Mouse (Mus musculus) lung, embryonic 16.5 days (tissue): Measurements from ENCODE around the gene Gjb5. TPM values are rescaled to one million over a fixed set of nuclear protein-coding genes. Genes with fewer than 3 reads are reported as not detected.

Source experiments
- polyA plus RNA-seq: library from polyadenylated mRNA; unstranded; fragments of >200 nt; fragmentation: Nextera tagmentation; extraction: Ambion mirVana; gene quantifications from 2 replicates; pipeline ENCODE4 v1.2.1, GENCODE M21; 2015

The Gjb5 gene
- polyA plus RNA-seq, 1 experiment from 2014 or later: 0.79 TPM

Other genes starting within 250 kb of the Gjb5 start
- gene Tmem35b, start 234.5 kb downstream of the Gjb5 start, polyA plus RNA-seq: 21.0 and 22.7 TPM in 2 replicates
- 0.38 and 0.41 TPM in 2 replicates for gene Dlgap3, start 189.0 kb downstream of the Gjb5 start, polyA plus RNA-seq
- gene Smim12, start 114.4 kb downstream of the Gjb5 start, polyA plus RNA-seq: 58.1 and 64.5 TPM in 2 replicates
- 41.2 and 43.5 TPM in 2 replicates for gene Gja4, start 44.1 kb downstream of the Gjb5 start, polyA plus RNA-seq
- 2.0 and 2.2 TPM in 2 replicates for gene Gjb3, start 27.3 kb downstream of the Gjb5 start, polyA plus RNA-seq
- gene Gjb4, start 4.1 kb downstream of the Gjb5 start, polyA plus RNA-seq: 0.20 TPM in 1 of 2 replicates, not detected in the other